Mouse (Mus musculus) myocyte (in vitro differentiated cells): Measurements from ENCODE around the gene Gabbr2.

Source experiments
- CEBPB ChIP-seq: IDR thresholded peaks from 2 replicates; pipeline ENCODE4 v1.6.1; 2011; ENCODE audit warnings: mild to moderate bottlenecking, moderate library complexity; ENCODE audit not compliant: poor library complexity, insufficient read depth, severe bottlenecking
- E2F4 ChIP-seq: IDR thresholded peaks from one replicate; pipeline ENCODE4 v1.6.1; 2011; ENCODE audit warnings: mild to moderate bottlenecking, control low read depth, moderate library complexity; ENCODE audit not compliant: insufficient read depth
- POLR2A ChIP-seq: IDR thresholded peaks from one replicate; pipeline ENCODE4 v1.6.1; 2011; ENCODE audit warnings: low read depth, mild to moderate bottlenecking, control low read depth, moderate library complexity; ENCODE audit not compliant: insufficient read length
- TCF12 ChIP-seq: IDR thresholded peaks from one replicate; pipeline ENCODE4 v1.6.1; 2011; ENCODE audit warnings: mild to moderate bottlenecking, control low read depth; ENCODE audit not compliant: poor library complexity, insufficient read depth, severe bottlenecking
- USF1 ChIP-seq: IDR thresholded peaks from one replicate; pipeline ENCODE4 v1.6.1; 2011; ENCODE audit warnings: low read depth, mild to moderate bottlenecking, control low read depth, moderate library complexity

GRCm38 (mm10) chr4:46657116-46657515, 334.6 kb downstream of the Gabbr2 start:
- no peak for TF ChIP-seq POLR2A
- TF ChIP-seq CEBPB, result no peak
- no peak for TF ChIP-seq E2F4
- no peak for TF ChIP-seq TCF12
- no peak for TF ChIP-seq USF1
